Mouse (Mus musculus): ENCODE data around the gene Gm10228. TPM values are rescaled to one million over a fixed set of nuclear protein-coding genes. Genes with fewer than 3 reads are reported as not detected.
"Not testable (repeated sequence)": the region's sequence is repeated elsewhere in the genome, so short reads cannot be mapped to it uniquely, and the experiment has no call there.

The Gm10228 gene
- total RNA-seq (2021) = not detected
- long read RNA-seq, experiment 1 = 0 reads
- long read RNA-seq, experiment 2 = 0 reads

DNA sequence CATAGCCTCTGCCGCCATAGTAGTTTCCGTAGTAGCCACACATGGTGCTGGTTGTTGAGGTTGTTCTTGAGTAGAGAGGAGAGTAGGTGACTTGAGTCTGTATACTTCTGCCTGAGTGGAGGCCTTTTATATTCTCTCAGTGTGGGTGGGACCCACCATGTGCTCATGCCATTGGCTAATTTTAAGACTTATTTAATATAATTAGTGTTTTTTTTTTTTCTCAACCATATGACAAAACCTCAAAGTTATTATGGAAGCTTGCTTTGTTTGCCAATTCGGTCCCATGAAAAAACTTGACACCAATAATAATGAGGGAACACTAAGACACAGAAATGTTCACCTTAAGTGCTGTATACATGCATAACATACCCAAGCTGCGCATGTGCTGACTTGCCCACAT, at the start of gene Gm10228:
Gm10228 (minus strand) TSS at position 101 of the 400 bp plus-strand sequence.
- DNase-seq (ENCODE audit: low spot score in 2 of 2) = not testable (repeated sequence)

DNA sequence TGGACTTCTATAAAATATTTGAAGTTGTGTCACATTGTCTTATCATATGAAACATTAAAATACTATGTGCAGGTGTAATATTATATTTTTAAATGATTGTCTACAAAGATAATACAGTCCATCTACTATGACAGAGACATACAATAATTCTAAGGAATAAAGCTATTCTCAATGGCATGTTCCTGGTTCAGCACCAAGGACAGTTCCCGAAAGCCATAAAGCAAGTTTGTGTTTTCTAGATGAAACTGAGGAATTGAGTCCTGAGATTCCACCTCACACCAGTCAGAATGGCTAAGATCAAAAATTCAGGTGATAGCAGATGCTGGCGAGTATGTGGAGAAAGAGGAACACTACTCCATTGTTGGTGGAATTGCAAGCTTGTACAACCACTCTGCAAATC, 29.8 kb upstream of the Gm10228 start:
- DNase-seq (ENCODE audit: low spot score in 2 of 2) = not testable (repeated sequence)

- not testable (repeated sequence) for DNase-seq (ENCODE audit: low spot score in 2 of 2)
Observed at GRCm38 (mm10) chr16:89063902-89064301, 22.6 kb upstream of the Gm10228 start, which contains the start of gene 1110025L11Rik. Gene 1110025L11Rik, minus strand, starts transcription at chr16:89064002.

GRCm38 (mm10) chr16:89047783-89048182, 6.5 kb upstream of the Gm10228 start, which contains the start of gene Krtap6-5:
Gene Krtap6-5, minus strand, starts transcription at chr16:89047883.
- DNase-seq (ENCODE audit: low spot score in 2 of 2) = no peak

GRCm38 (mm10) chr16:89031399-89031798, 9.9 kb downstream of the Gm10228 start, which contains the start of gene Krtap6-1:
Gene Krtap6-1, plus strand, starts transcription at chr16:89031699.
- DNase-seq (ENCODE audit: low spot score in 2 of 2) = not testable (repeated sequence)

- DNase-seq (ENCODE audit: low spot score in 2 of 2) = not testable (repeated sequence)
Observed at GRCm38 (mm10) chr16:89014984-89015383, 26.3 kb downstream of the Gm10228 start, which contains the start of gene Gm10229. Gene Gm10229, plus strand, starts transcription at chr16:89015284.

GRCm38 (mm10) chr16:89013973-89014372, 27.3 kb downstream of the Gm10228 start:
- no peak for DNase-seq (ENCODE audit: low spot score in 2 of 2)

DNA sequence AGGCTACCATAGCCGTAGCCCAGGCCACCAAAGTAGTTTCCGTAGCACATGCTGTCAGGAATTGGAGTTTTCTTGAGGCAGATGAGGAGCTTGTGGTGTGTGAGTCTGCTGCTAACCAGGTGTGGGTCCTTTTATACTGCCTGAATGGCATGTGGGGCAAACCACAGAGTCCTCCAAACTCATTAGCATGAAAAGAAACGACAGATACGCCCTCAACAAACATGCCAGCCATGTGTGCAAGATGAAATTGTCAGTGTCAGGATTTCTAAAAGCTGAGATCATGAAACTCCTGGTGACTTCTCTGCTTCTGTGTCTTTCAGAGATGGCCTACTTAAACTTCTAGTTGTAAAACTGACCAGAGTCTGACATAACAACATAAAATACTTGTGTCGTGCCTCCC, 30.6 kb downstream of the Gm10228 start, which contains the start of gene Krtap22-2:
Krtap22-2 (minus strand) TSS at position 101 of the 400 bp plus-strand sequence.
- DNase-seq (ENCODE audit: low spot score in 2 of 2) = no peak

Other genes starting within 250 kb of the Gm10228 start
- gene Gm20741, start 229.3 kb downstream of the Gm10228 start, total RNA-seq (2021) = not detected
- gene Krtap15, start 221.3 kb downstream of the Gm10228 start, total RNA-seq (2021) = not detected
- gene Krtap14, start 215.3 kb downstream of the Gm10228 start, total RNA-seq (2021) = not detected
- not detected for gene Krtap19-1, start 172.1 kb downstream of the Gm10228 start, total RNA-seq (2021)
- not detected for gene Krtap19-2, start 167.2 kb downstream of the Gm10228 start, total RNA-seq (2021)
- gene Krtap19-3, start 163.4 kb downstream of the Gm10228 start, total RNA-seq (2021) = not detected
- not detected for gene Krtap19-4, start 156.4 kb downstream of the Gm10228 start, total RNA-seq (2021)
- not detected for gene Krtap19-5, start 145.0 kb downstream of the Gm10228 start, total RNA-seq (2021)
- gene Krtap19-9b, start 109.2 kb downstream of the Gm10228 start, total RNA-seq (2021) = not detected
- not detected for gene Krtap16-3, start 78.6 kb downstream of the Gm10228 start, total RNA-seq (2021)
- gene Krtap22-2, start 30.7 kb downstream of the Gm10228 start, total RNA-seq (2021) = not detected
- gene Gm10229, start 26.2 kb downstream of the Gm10228 start, total RNA-seq (2021) = not detected
- not detected for gene Krtap6-1, start 9.8 kb downstream of the Gm10228 start, total RNA-seq (2021)
- not detected for gene Krtap6-5, start 6.4 kb upstream of the Gm10228 start, total RNA-seq (2021)
- gene 1110025L11Rik, start 22.5 kb upstream of the Gm10228 start, total RNA-seq (2021) = not detected
- not detected for gene Krtap6-3, start 42.5 kb upstream of the Gm10228 start, total RNA-seq (2021)
- not detected for gene Gm6358, start 99.4 kb upstream of the Gm10228 start, total RNA-seq (2021)
- not detected for gene Gm10061, start 109.6 kb upstream of the Gm10228 start, total RNA-seq (2021)
- not detected for gene Gm9789, start 116.5 kb upstream of the Gm10228 start, total RNA-seq (2021)
- gene Gm7735, start 128.0 kb upstream of the Gm10228 start, total RNA-seq (2021) = not detected
- gene 1110057P08Rik, start 133.3 kb upstream of the Gm10228 start, total RNA-seq (2021) = not detected
- not detected for gene Krtap20-2, start 164.4 kb upstream of the Gm10228 start, total RNA-seq (2021)